Mouse (Mus musculus): ENCODE measurements around the gene Foxo1. TPM values are rescaled to one million over a fixed set of nuclear protein-coding genes. Genes with fewer than 3 reads are reported as not detected.

Gene Foxo1
- polyA plus RNA-seq, 1 experiment from 2014 or later: 2.3 TPM

DNA sequence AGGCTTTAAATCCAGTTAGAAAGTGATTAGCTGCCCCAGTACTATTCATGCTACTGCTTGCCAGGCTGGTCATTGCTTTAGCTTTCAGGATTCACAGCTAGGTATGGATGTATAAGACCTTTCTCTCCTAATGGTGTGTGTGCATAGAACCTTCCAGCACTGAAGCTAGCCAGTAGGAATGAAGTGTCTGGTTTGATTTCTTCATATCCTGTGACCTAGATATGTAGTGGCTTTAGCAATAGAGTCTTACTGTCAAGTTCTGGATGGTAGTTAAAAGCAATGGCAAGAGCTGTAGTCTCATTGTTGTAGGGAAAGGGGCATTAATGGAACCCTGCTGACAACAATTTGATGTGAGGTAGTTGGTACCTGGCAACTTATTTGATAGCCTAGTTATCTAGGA lies 6.3 kb downstream of the Foxo1 start:
- Histone ChIP-seq H3K4me3 (ENCODE audit: low read length) (no peak overlapping the region), H3K36me3 (ENCODE audit: control insufficient read depth, insufficient read depth, low read length) (no peaks in the 10 kb centered on the region), H3K27ac (ENCODE audit: low read depth, low read length) (no peak overlapping the region), H3K4me2 (ENCODE audit: low read length) (no peak overlapping the region), H3K9me3 (ENCODE audit: control insufficient read depth, low read length) (no peaks in the 10 kb centered on the region), H3K9ac (ENCODE audit: low read depth, low read length) (no peak overlapping the region; the same call in 1 of the 2 replicates), H3K27me3 (replicated peaks; ENCODE audit: control insufficient read depth, insufficient read depth, low read length) (peaks cover 14% of the 10 kb centered on the region), H3K4me1 (ENCODE audit: control insufficient read depth, insufficient read depth, low read depth, low read length) (peaks cover 9% of the 10 kb centered on the region)
- ATAC-seq: no peak

DNA sequence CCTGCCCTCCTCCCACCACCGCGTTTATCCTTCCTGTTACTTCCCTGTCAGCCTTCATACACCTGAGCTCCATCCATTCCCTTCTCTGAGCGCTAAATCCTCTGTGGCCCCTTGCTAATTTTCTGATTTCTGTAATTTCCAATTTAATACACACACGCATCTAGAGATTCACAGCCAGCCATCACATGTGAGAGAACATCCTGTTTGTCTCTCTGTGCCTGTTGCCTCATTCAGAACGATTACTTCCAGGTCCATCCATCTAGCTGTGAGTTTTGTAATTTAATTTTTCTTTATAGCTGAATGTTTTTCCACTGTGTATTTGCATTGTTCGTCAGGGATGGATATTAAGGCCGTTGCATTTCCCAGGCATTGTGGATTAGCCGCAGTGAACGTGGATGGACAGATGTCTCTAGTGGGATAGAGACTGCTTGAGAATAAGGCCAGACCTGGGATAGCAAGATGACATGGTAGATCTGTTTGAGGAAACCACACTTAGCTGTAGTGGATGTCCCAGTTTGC lies 7.0 kb downstream of the Foxo1 start:
- Histone ChIP-seq H3K9me3 (ENCODE audit: control insufficient read depth, low read length) (no peaks in the 10 kb centered on the region), H3K4me3 (ENCODE audit: low read length) (no peak overlapping the region), H3K4me2 (ENCODE audit: low read length) (no peak overlapping the region), H3K27ac (ENCODE audit: low read depth, low read length) (no peak overlapping the region), H3K27me3 (replicated peaks; ENCODE audit: control insufficient read depth, insufficient read depth, low read length) (peaks cover 8% of the 10 kb centered on the region), H3K36me3 (ENCODE audit: control insufficient read depth, insufficient read depth, low read length) (no peaks in the 10 kb centered on the region), H3K4me1 (ENCODE audit: control insufficient read depth, insufficient read depth, low read depth, low read length) (peaks cover 3% of the 10 kb centered on the region; the same call in 1 of the 2 replicates), H3K9ac (ENCODE audit: low read depth, low read length) (no peak overlapping the region)
- WGBS: 82% methylated on average over 9 of the region's 9 CpGs
- ATAC-seq: no peak

DNA sequence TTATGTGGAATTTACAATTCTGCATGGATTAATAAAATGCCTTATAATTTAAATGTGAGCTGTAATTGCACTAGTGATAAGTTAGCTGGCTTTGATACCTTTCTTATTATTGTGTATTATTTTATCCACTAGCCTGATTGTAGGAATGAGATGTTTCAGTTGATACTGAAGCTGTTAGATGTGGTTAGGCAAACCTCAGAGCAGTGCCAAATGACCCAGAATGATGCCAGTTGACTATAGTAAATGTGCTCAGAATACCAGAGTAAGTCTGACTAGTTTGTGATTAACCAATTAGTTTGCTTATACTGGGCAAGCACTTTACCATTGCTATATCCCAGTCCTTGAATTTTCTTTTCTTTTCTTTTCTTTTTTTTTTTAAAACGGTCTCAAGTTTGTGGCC lies 12.5 kb downstream of the Foxo1 start:
- no peak overlapping the region for H3K4me3 ChIP-seq (ENCODE audit: low read length)
- no peak overlapping the region for H3K27ac ChIP-seq (ENCODE audit: low read depth, low read length)
- no peaks in the 10 kb centered on the region for H3K36me3 ChIP-seq (ENCODE audit: control insufficient read depth, insufficient read depth, low read length)
- WGBS: 87% methylated on average over 1 of the region's 1 CpGs
- no peaks in the 10 kb centered on the region for H3K4me1 ChIP-seq (ENCODE audit: control insufficient read depth, insufficient read depth, low read depth, low read length)
- no peak overlapping the region for H3K9ac ChIP-seq (ENCODE audit: low read depth, low read length)
- ATAC-seq: no peak
- H3K4me2 ChIP-seq (ENCODE audit: low read length): no peak overlapping the region
- no peaks in the 10 kb centered on the region for H3K27me3 ChIP-seq (replicated peaks; ENCODE audit: control insufficient read depth, insufficient read depth, low read length)
- H3K9me3 ChIP-seq (ENCODE audit: control insufficient read depth, low read length): no peaks in the 10 kb centered on the region

DNA sequence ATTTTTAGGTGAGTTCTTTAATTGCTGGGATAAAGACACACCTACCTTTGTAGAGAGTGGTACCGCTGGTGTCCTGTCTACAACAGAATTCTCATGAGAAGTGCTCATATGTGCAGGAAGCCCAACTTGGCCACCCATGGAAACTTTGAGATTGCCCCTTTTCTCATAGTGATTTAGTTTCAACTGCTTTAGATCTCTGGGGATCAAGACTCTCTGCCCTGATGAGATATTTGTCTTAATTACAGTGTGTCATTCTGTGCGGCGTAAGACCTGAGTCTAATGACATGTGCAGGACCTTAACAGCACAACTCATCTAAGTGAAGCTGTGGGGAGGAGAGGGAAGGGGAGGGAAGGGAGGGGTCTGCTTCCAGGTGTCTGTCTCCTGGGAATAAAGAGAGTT lies 13.7 kb downstream of the Foxo1 start:
- H3K9ac ChIP-seq (ENCODE audit: low read depth, low read length): no peak overlapping the region
- H3K4me3 ChIP-seq (ENCODE audit: low read length): no peak overlapping the region
- H3K27ac ChIP-seq (ENCODE audit: low read depth, low read length): no peak overlapping the region
- H3K27me3 ChIP-seq (replicated peaks; ENCODE audit: control insufficient read depth, insufficient read depth, low read length): no peaks in the 10 kb centered on the region
- no peak for ATAC-seq
- WGBS: 82% methylated on average over 3 of the region's 3 CpGs
- no peaks in the 10 kb centered on the region for H3K9me3 ChIP-seq (ENCODE audit: control insufficient read depth, low read length)
- no peaks in the 10 kb centered on the region for H3K4me1 ChIP-seq (ENCODE audit: control insufficient read depth, insufficient read depth, low read depth, low read length)
- no peaks in the 10 kb centered on the region for H3K36me3 ChIP-seq (ENCODE audit: control insufficient read depth, insufficient read depth, low read length)
- no peak overlapping the region for H3K4me2 ChIP-seq (ENCODE audit: low read length)

DNA sequence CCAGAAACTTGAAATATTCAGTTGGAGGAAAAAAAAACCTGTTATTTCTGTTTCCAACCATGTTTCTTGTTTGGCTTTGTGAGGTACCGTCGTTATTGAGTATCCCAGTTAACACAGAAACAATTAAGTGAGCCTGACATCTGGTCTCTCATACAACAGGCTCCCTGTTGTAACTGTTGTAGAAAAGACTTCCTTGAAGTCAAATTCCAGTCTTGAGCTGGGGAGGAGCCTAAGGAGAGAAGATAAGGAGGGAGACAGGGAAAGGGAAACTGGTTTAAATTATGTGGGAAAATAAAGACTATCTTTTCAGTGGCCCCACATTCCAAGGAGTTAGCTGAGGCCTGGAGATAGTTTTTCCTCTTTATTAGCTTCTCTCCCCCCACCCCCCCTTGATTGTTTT lies 14.2 kb downstream of the Foxo1 start:
- H3K27me3 ChIP-seq (replicated peaks; ENCODE audit: control insufficient read depth, insufficient read depth, low read length): no peaks in the 10 kb centered on the region
- no peaks in the 10 kb centered on the region for H3K4me1 ChIP-seq (ENCODE audit: control insufficient read depth, insufficient read depth, low read depth, low read length)
- H3K4me2 ChIP-seq (ENCODE audit: low read length): no peak overlapping the region
- no peak overlapping the region for H3K4me3 ChIP-seq (ENCODE audit: low read length)
- ATAC-seq: no peak
- no peak overlapping the region for H3K27ac ChIP-seq (ENCODE audit: low read depth, low read length)
- no peaks in the 10 kb centered on the region for H3K9me3 ChIP-seq (ENCODE audit: control insufficient read depth, low read length)
- WGBS: 59% methylated on average over 2 of the region's 2 CpGs
- no peaks in the 10 kb centered on the region for H3K36me3 ChIP-seq (ENCODE audit: control insufficient read depth, insufficient read depth, low read length)
- no peak overlapping the region for H3K9ac ChIP-seq (ENCODE audit: low read depth, low read length)

DNA sequence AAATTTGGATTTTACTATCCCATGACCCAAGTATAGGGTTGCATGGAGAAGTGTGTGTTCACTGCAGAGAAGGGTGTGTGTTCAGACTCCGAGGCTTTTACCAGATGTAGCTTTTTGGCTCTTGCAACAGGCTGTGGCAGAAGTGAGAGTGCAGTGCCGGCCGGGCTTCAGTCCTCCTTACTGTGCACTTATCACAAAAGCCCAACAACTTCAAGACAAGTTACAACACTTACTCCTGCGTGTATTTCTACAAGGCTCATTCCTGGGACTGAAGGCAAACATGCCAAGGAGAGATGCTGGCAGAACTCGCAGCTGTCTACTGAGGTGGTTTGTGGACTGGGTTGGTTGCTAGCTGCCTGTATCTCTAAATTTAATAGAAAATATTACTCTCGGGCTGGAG lies 15.4 kb downstream of the Foxo1 start:
- Histone ChIP-seq H3K4me3 (ENCODE audit: low read length) (no peak overlapping the region), H3K36me3 (ENCODE audit: control insufficient read depth, insufficient read depth, low read length) (no peaks in the 10 kb centered on the region), H3K9me3 (ENCODE audit: control insufficient read depth, low read length) (no peaks in the 10 kb centered on the region), H3K4me1 (ENCODE audit: control insufficient read depth, insufficient read depth, low read depth, low read length) (no peaks in the 10 kb centered on the region), H3K4me2 (ENCODE audit: low read length) (no peak overlapping the region), H3K27ac (ENCODE audit: low read depth, low read length) (no peak overlapping the region), H3K9ac (ENCODE audit: low read depth, low read length) (no peak overlapping the region), H3K27me3 (replicated peaks; ENCODE audit: control insufficient read depth, insufficient read depth, low read length) (no peaks in the 10 kb centered on the region)
- ATAC-seq: no peak
- WGBS: 91% methylated on average over 6 of the region's 6 CpGs

DNA sequence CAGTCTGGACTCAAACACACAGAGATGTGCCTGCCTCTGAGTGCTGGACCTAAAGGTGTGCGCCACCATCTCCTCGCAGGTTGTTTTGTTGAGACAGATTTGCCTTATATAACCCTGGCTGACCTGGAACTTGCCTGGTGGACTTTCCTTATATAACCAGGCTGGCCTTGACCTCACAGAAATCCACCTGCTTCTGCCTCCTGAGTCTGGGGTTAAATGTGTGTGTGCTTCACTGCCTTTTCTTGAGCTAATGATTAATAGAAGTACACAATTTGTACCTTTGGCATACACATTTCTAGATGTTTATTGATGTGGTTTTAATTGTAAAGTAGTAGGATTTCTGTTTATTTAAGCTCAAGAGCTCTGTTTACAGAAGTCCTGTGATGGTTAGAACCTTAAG lies 22.7 kb downstream of the Foxo1 start:
- Histone ChIP-seq H3K9me3 (ENCODE audit: control insufficient read depth, low read length) (no peaks in the 10 kb centered on the region), H3K4me3 (ENCODE audit: low read length) (no peak overlapping the region), H3K36me3 (ENCODE audit: control insufficient read depth, insufficient read depth, low read length) (no peaks in the 10 kb centered on the region), H3K9ac (ENCODE audit: low read depth, low read length) (no peak overlapping the region), H3K27ac (ENCODE audit: low read depth, low read length) (no peak overlapping the region), H3K4me1 (ENCODE audit: control insufficient read depth, insufficient read depth, low read depth, low read length) (0 out of 2 replicates have a peak, but pooled peaks cover 2% of the 10 kb centered on the region), H3K27me3 (replicated peaks; ENCODE audit: control insufficient read depth, insufficient read depth, low read length) (no peaks in the 10 kb centered on the region), H3K4me2 (ENCODE audit: low read length) (no peak overlapping the region)
- no peak for ATAC-seq
- 98% methylated on average over 2 of the region's 2 CpGs for WGBS

DNA sequence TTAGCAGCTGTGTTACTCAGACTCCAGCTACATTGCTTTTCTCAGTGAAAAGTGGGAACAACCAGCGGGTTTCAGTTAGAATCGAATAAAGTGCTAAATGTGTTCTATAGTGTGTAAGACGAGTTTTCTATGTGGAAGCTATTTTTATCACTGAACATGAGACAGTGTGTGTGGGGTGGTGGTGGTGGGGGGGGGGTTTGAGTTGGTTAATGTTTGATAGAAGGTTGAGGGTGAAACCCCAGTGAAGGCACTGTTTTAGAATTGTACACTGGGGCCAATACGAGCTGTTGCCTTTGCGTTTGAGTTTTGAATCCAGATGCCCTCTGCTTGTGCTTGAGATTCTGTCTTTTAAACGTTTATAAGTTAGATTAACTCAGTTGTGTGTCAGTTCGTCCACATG lies 24.4 kb downstream of the Foxo1 start:
- 82% methylated on average over 7 of the region's 7 CpGs for WGBS
- Histone ChIP-seq H3K4me1 (ENCODE audit: control insufficient read depth, insufficient read depth, low read depth, low read length) (0 out of 2 replicates have a peak, but pooled peaks cover 2% of the 10 kb centered on the region), H3K27ac (ENCODE audit: low read depth, low read length) (no peak overlapping the region), H3K9me3 (ENCODE audit: control insufficient read depth, low read length) (no peaks in the 10 kb centered on the region), H3K27me3 (replicated peaks; ENCODE audit: control insufficient read depth, insufficient read depth, low read length) (no peaks in the 10 kb centered on the region), H3K36me3 (ENCODE audit: control insufficient read depth, insufficient read depth, low read length) (no peaks in the 10 kb centered on the region), H3K4me3 (ENCODE audit: low read length) (no peak overlapping the region), H3K9ac (ENCODE audit: low read depth, low read length) (no peak overlapping the region), H3K4me2 (ENCODE audit: low read length) (no peak overlapping the region)
- ATAC-seq: no peak

DNA sequence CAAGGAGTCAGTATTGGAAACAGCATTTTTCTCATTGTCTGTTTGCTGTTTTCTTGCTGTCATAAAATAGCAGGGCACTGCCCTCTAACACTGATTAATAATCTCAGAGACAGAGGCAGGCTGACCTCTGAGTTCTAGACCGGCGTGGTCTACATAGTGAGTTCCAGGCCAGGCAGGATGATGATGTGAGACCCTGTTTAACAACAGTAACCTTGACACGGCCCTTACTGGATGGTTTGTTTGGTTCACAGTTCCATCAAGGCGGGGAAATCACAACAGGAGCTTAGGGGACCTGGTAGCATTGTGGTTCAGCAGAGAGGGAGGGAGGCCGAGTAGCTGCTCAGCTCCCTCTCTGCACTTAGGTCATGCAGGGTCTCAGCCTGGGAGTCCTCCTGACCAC lies 25.8 kb downstream of the Foxo1 start:
- 54% methylated on average over 5 of the region's 5 CpGs for WGBS
- Histone ChIP-seq H3K9me3 (ENCODE audit: control insufficient read depth, low read length) (no peaks in the 10 kb centered on the region), H3K4me2 (ENCODE audit: low read length) (no peak overlapping the region), H3K27ac (ENCODE audit: low read depth, low read length) (no peak overlapping the region), H3K36me3 (ENCODE audit: control insufficient read depth, insufficient read depth, low read length) (no peaks in the 10 kb centered on the region), H3K9ac (ENCODE audit: low read depth, low read length) (no peak overlapping the region), H3K4me3 (ENCODE audit: low read length) (no peak overlapping the region), H3K27me3 (replicated peaks; ENCODE audit: control insufficient read depth, insufficient read depth, low read length) (no peaks in the 10 kb centered on the region), H3K4me1 (ENCODE audit: control insufficient read depth, insufficient read depth, low read depth, low read length) (0 out of 2 replicates have a peak, but pooled peaks cover 2% of the 10 kb centered on the region)
- no peak for ATAC-seq

DNA sequence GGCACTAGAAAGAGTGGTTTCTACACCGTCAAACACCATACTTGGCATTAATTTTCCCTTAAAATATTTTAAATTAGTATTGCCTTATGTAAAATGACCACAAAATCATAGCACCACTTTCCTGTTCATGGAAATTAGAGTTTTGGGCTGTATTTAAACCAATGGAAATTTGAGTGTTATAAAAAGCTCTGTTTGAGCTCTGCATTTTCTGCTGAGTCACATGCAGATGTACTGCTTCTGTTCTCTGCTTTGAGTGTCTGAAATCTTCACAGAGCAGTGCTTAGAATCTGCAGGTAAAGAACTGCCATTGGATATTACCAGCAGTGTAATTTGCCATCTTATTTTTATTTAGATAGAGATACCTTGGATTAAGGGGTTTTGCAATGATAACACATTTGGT lies 27.6 kb downstream of the Foxo1 start:
- Histone ChIP-seq H3K4me3 (ENCODE audit: low read length) (no peak overlapping the region), H3K4me1 (ENCODE audit: control insufficient read depth, insufficient read depth, low read depth, low read length) (0 out of 2 replicates have a peak, but pooled peaks cover 2% of the 10 kb centered on the region), H3K27me3 (replicated peaks; ENCODE audit: control insufficient read depth, insufficient read depth, low read length) (no peaks in the 10 kb centered on the region), H3K9ac (ENCODE audit: low read depth, low read length) (no peak overlapping the region), H3K27ac (ENCODE audit: low read depth, low read length) (no peak overlapping the region), H3K36me3 (ENCODE audit: control insufficient read depth, insufficient read depth, low read length) (no peaks in the 10 kb centered on the region), H3K9me3 (ENCODE audit: control insufficient read depth, low read length) (no peaks in the 10 kb centered on the region), H3K4me2 (ENCODE audit: low read length) (no peak overlapping the region)
- 89% methylated on average over 1 of the region's 1 CpGs for WGBS
- no peak for ATAC-seq
